Mouse (Mus musculus) layer of hippocampus, postnatal 14 days (tissue): ENCODE results near the gene Upk3a. TPM values are rescaled to one million over a fixed set of nuclear protein-coding genes. Genes with fewer than 3 reads are reported as not detected.

Source experiments
- DNase-seq, 2 experiments: peaks; one replicate each; pipeline ENCODE4 v3.0.0; 2021 to 2022; ENCODE audit warnings: low spot score in 2 of 2, mixed read lengths in 1 of 2
- long read RNA-seq, 2 experiments: library from polyadenylated mRNA; stranded (forward); transcript quantifications; one replicate each; pipeline ENCODE4 v2.0.0; 2021
- total RNA-seq, 2 experiments: library from RNA; stranded (reverse); gene quantifications; 2 replicates each; pipeline ENCODE4 v1.2.3; 2021

Gene Upk3a
- not detected for total RNA-seq
- long read RNA-seq, experiment 1, partial matches to known transcripts, result 0 of 1 reads
- long read RNA-seq, experiment 1, other reads (novel, unspliced or antisense), result 0 of 1 reads
- long read RNA-seq, experiment 2, partial matches to known transcripts, result 0 of 1 reads
- long read RNA-seq, experiment 2, other reads (novel, unspliced or antisense), result 1 of 1 reads

- no peak for DNase-seq
Observed at GRCm38 (mm10) chr15:85016951-85017664, at the start of gene Upk3a. Gene Upk3a (plus strand): TSS chr15:85017141.

- DNase-seq, result no peak
Observed at GRCm38 (mm10) chr15:84968534-84968933, 48.4 kb upstream of the Upk3a start.

- no peak for DNase-seq
Observed at GRCm38 (mm10) chr15:84972860-84973543, 43.9 kb upstream of the Upk3a start.

GRCm38 (mm10) chr15:84973544-84973871 lies 43.4 kb upstream of the Upk3a start:
- DNase-seq, result no peak

- peak in 1 of 2 experiments; percentile 52 for DNase-seq
Observed at GRCm38 (mm10) chr15:84975729-84976128, 41.2 kb upstream of the Upk3a start.

- DNase-seq, result no peak
Observed at GRCm38 (mm10) chr15:84981609-84982313, 35.2 kb upstream of the Upk3a start.

GRCm38 (mm10) chr15:84982888-84983287 lies 34.1 kb upstream of the Upk3a start:
- no peak for DNase-seq

- no peak for DNase-seq
Observed at GRCm38 (mm10) chr15:84983721-84984120, 33.2 kb upstream of the Upk3a start.

GRCm38 (mm10) chr15:84985516-84986160 lies 31.3 kb upstream of the Upk3a start:
- no peak for DNase-seq

GRCm38 (mm10) chr15:84986171-84987019 lies 30.5 kb upstream of the Upk3a start:
- DNase-seq, result no peak

- DNase-seq, result peak in 1 of 2 experiments; percentile 46
Observed at GRCm38 (mm10) chr15:84987020-84987815, 29.7 kb upstream of the Upk3a start.

GRCm38 (mm10) chr15:84987874-84988825 lies 28.8 kb upstream of the Upk3a start, which contains the start of gene 5031439G07Rik:
Gene 5031439G07Rik (minus strand): TSS chr15:84988551.
- peak; percentile 82 to 92 for DNase-seq

GRCm38 (mm10) chr15:84989098-84989497 lies 27.8 kb upstream of the Upk3a start:
- no peak for DNase-seq

GRCm38 (mm10) chr15:84989771-84990170 lies 27.2 kb upstream of the Upk3a start:
- DNase-seq, result no peak

- DNase-seq, result no peak
Observed at GRCm38 (mm10) chr15:84994498-84994897, 22.4 kb upstream of the Upk3a start.

- DNase-seq, result no peak
Observed at GRCm38 (mm10) chr15:84995041-84995440, 21.9 kb upstream of the Upk3a start.

- DNase-seq, result no peak
Observed at GRCm38 (mm10) chr15:84995967-84996366, 21.0 kb upstream of the Upk3a start.

- no peak for DNase-seq
Observed at GRCm38 (mm10) chr15:84997768-84998454, 19.0 kb upstream of the Upk3a start.
